Mouse (Mus musculus): ENCODE measurements around the gene Fgf10. TPM values are rescaled to one million over a fixed set of nuclear protein-coding genes. Genes with fewer than 3 reads are reported as not detected.

Gene Fgf10
- total and polyA plus RNA-seq, 3 experiments: not detected

- DNase-seq (ENCODE audit: extremely low read depth): no peak
- Histone ChIP-seq H3K4me3 (replicated peaks in 1 of 3; ENCODE audit: low read depth in 2 of 3, low read length in 2 of 3, poor library complexity in 1 of 3) (no peak overlapping the region), H3K79me2 (replicated peaks; ENCODE audit: control insufficient read depth, extremely low read depth, insufficient read depth, poor library complexity, severe bottlenecking) (no peaks in the 10 kb centered on the region), H3K9me3 (replicated peaks; ENCODE audit: low read length) (no peaks in the 10 kb centered on the region), H3K27ac (ENCODE audit: insufficient read depth, low read depth) (no peak overlapping the region), H3K4me1 (ENCODE audit: control insufficient read depth in 1 of 2, insufficient read depth in 2 of 2) (no peaks in the 10 kb centered on the region), H3K36me3 (replicated peaks in 1 of 2; ENCODE audit: control insufficient read depth in 1 of 2, insufficient read depth in 1 of 2, low read length in 1 of 2) (no peaks in the 10 kb centered on the region), H3K4me2 (ENCODE audit: insufficient read depth, low read depth, poor library complexity, severe bottlenecking) (no peak overlapping the region), H3K9ac (ENCODE audit: insufficient read depth, low read depth) (no peak overlapping the region), H3K27me3 (replicated peaks) (no peaks in the 10 kb centered on the region)
- in situ Hi-C loops (cut with MboI; ENCODE audit: low pct_ligation_motif_present, low pct_unique_long_range_greater_than_20kb, low sequenced_read_pairs) (no loop called here), dilution Hi-C loops (cut with MboI; ENCODE audit: extremely low pct_ligation_motif_present, extremely low pct_unique_long_range_greater_than_20kb, low sequenced_read_pairs) (no loop called here)
- TF ChIP-seq RCOR1 (conservative IDR thresholded peaks at IDR 0.05; ENCODE audit: low read depth, low read length) (no peak), POLR2A (IDR thresholded peaks at IDR 0.05; ENCODE audit: low read depth, low read length) (no peak), CTCF (conservative IDR thresholded peaks at IDR 0.05 in 1 of 2, IDR thresholded peaks at IDR 0.05 in 1 of 2; ENCODE audit: low read depth in 2 of 2, low read length in 2 of 2) (no peak), TBP (conservative IDR thresholded peaks at IDR 0.05; ENCODE audit: low read depth, low read length) (no peak), EP300 (IDR thresholded peaks at IDR 0.05; ENCODE audit: low read length) (no peak), HCFC1 (IDR thresholded peaks at IDR 0.05; ENCODE audit: low read depth, low read length) (no peak), MYC (IDR thresholded peaks at IDR 0.05; ENCODE audit: low read depth, low read length) (no peak), ELF1 (IDR thresholded peaks at IDR 0.05; ENCODE audit: low read depth, low read length) (no peak), USF1 (IDR thresholded peaks at IDR 0.05; ENCODE audit: low read depth, low read length) (no peak), NELFE (IDR thresholded peaks at IDR 0.05; ENCODE audit: low read depth, low read length) (no peak), BHLHE40 (IDR thresholded peaks at IDR 0.05; ENCODE audit: low read depth, low read length) (no peak), POLR2AphosphoS2 (IDR thresholded peaks at IDR 0.05; ENCODE audit: low read depth, low read length) (no peak), MAFK (IDR thresholded peaks at IDR 0.05; ENCODE audit: insufficient replicate concordance, low read length) (no peak), MXI1 (IDR thresholded peaks at IDR 0.05; ENCODE audit: low read depth, low read length) (no peak), CHD1 (IDR thresholded peaks at IDR 0.05; ENCODE audit: low read depth, low read length) (no peak)
These were observed 109.6 kb downstream of the Fgf10 start for GRCm38 (mm10) chr13:118779161-118779560.

GRCm38 (mm10) chr13:118791753-118792152, 122.2 kb downstream of the Fgf10 start:
- no peak overlapping the region for H3K4me2 ChIP-seq (ENCODE audit: insufficient read depth, low read depth, poor library complexity, severe bottlenecking)
- H3K79me2 ChIP-seq (replicated peaks; ENCODE audit: control insufficient read depth, extremely low read depth, insufficient read depth, poor library complexity, severe bottlenecking): no peaks in the 10 kb centered on the region
- no peaks in the 10 kb centered on the region for H3K36me3 ChIP-seq (replicated peaks in 1 of 2; ENCODE audit: control insufficient read depth in 1 of 2, insufficient read depth in 1 of 2, low read length in 1 of 2)
- H3K9ac ChIP-seq (ENCODE audit: insufficient read depth, low read depth): no peak overlapping the region
- TF ChIP-seq POLR2AphosphoS2 (IDR thresholded peaks at IDR 0.05; ENCODE audit: low read depth, low read length) (no peak), SIN3A (IDR thresholded peaks at IDR 0.05; ENCODE audit: low read length) (no peak), PAX5 (IDR thresholded peaks at IDR 0.05; ENCODE audit: low read length) (no peak)
- in situ Hi-C loops (cut with MboI; ENCODE audit: low pct_ligation_motif_present, low pct_unique_long_range_greater_than_20kb, low sequenced_read_pairs) (no loop called here), dilution Hi-C loops (cut with MboI; ENCODE audit: extremely low pct_ligation_motif_present, extremely low pct_unique_long_range_greater_than_20kb, low sequenced_read_pairs) (no loop called here)
- no peak overlapping the region for H3K27ac ChIP-seq (ENCODE audit: insufficient read depth, low read depth)
- DNase-seq (ENCODE audit: extremely low read depth): no peak
- no peaks in the 10 kb centered on the region for H3K9me3 ChIP-seq (replicated peaks; ENCODE audit: low read length)
- no peaks in the 10 kb centered on the region for H3K27me3 ChIP-seq (replicated peaks)
- H3K4me3 ChIP-seq (replicated peaks in 1 of 3; ENCODE audit: low read depth in 2 of 3, low read length in 2 of 3, poor library complexity in 1 of 3): no peak overlapping the region
- H3K4me1 ChIP-seq (ENCODE audit: control insufficient read depth in 1 of 2, insufficient read depth in 2 of 2): peaks cover 0 to 4% of the 10 kb centered on the region in 2 experiments; a peak in 1 of 4 replicates

All from CH12.LX (cell line).